ENCODE assay signal across 8 mouse cellular contexts in genomic region chr8:12561403-12561960, GRCm38 (mm10). TPM values are rescaled to one million over a fixed set of nuclear protein-coding genes. Genes with fewer than 3 reads are reported as not detected.
A peak's percentile ranks its signal among the peaks of the same experiment; 100 is the strongest.
DNase-seq lines count a peak whose midpoint lies in the region; TF ChIP-seq lines count a peak whose summit lies in the region.
"Had no signal": no experiment of that assay in that cellular context is flagged by ENCODE, and none has a peak within 500 bp of the region (broad histone marks: within the 10 kb centered on the region; RNA-seq: fewer than 3 reads in every experiment).

No protein-coding gene starts in this region.

- H3K79me2 ChIP-seq in CH12.LX (replicated peaks; ENCODE audit: control insufficient read depth, extremely low read depth, insufficient read depth, poor library complexity, severe bottlenecking), result no peaks in the 10 kb centered on the region

- intact Hi-C loops in gastrocnemius, postnatal 14 days (cut with DNase I; ENCODE audit: low total_unique reads), result loop anchor here (5.0 kb wide), 2 partner anchors 564 to 604 kb away; no protein-coding TSS in a partner anchor

- no peaks in the 10 kb centered on the region for H3K9me3 ChIP-seq in CH12.LX (replicated peaks; ENCODE audit: low read length)

- no peak overlapping the region for H3K4me2 ChIP-seq in CH12.LX (ENCODE audit: insufficient read depth, low read depth, poor library complexity, severe bottlenecking)

- H3K9ac ChIP-seq in CH12.LX (ENCODE audit: insufficient read depth, low read depth), result no peak overlapping the region

- in situ Hi-C loops in CH12.LX (cut with MboI; ENCODE audit: low pct_ligation_motif_present, low pct_unique_long_range_greater_than_20kb, low sequenced_read_pairs), result loop anchor here (25.0 kb wide), 1 partner anchor 599 kb away; no protein-coding TSS in a partner anchor

- no peak for TF ChIP-seq POLR2A in CH12.LX (IDR thresholded peaks at IDR 0.05; ENCODE audit: low read depth, low read length)

- H3K27ac ChIP-seq in CH12.LX (ENCODE audit: insufficient read depth, low read depth), result no peak overlapping the region

- DNase-seq in CH12.LX (ENCODE audit: extremely low read depth), result peak; percentile 45
- peak; percentile 26 for DNase-seq in Muller cell, postnatal 12 days (ENCODE audit: inconsistent ontology term)
- DNase-seq in cerebellum, postnatal 10 days, result peak; percentile 83 to 84
- DNase-seq in gastrocnemius, postnatal 14 days, result peak; percentile 60
- peak; percentile 54 for DNase-seq in layer of hippocampus, adult 9-11 months
- peak; percentile 57 to 70 for DNase-seq in lung, postnatal 4 days
- DNase-seq in splenic B cell, adult 2 months (ENCODE audit: low read depth, low spot score), result peak; percentile 33

- no peak for TF ChIP-seq EP300 in CH12.LX (IDR thresholded peaks at IDR 0.05; ENCODE audit: low read length)

- peaks cover 78% of the 10 kb centered on the region for H3K27me3 ChIP-seq in CH12.LX (replicated peaks)
- H3K27me3 ChIP-seq in splenic B cell, adult 2 months (ENCODE audit: control insufficient read depth, insufficient read depth, low read length, poor library complexity, severe bottlenecking), result no peaks in the 10 kb centered on the region

- dilution Hi-C loops in CH12.LX (cut with MboI; ENCODE audit: extremely low pct_ligation_motif_present, extremely low pct_unique_long_range_greater_than_20kb, low sequenced_read_pairs), result no loop called here

- H3K4me1 ChIP-seq in CH12.LX (ENCODE audit: control insufficient read depth in 1 of 2, insufficient read depth in 2 of 2), result no peaks in the 10 kb centered on the region

- peak; percentile 44 for TF ChIP-seq RAD21 in CH12.LX (IDR thresholded peaks at IDR 0.05; ENCODE audit: low read depth, low read length)

- peak; percentile 35 to 73; a peak in 2 of 4 replicates for TF ChIP-seq CTCF in CH12.LX (conservative IDR thresholded peaks at IDR 0.05 in 1 of 2, IDR thresholded peaks at IDR 0.05 in 1 of 2; ENCODE audit: low read depth in 2 of 2, low read length in 2 of 2)

- H3K4me3 ChIP-seq in CH12.LX (replicated peaks in 1 of 3; ENCODE audit: low read depth in 2 of 3, low read length in 2 of 3, poor library complexity in 1 of 3), result no peak overlapping the region

- H3K36me3 ChIP-seq in CH12.LX (replicated peaks in 1 of 2; ENCODE audit: control insufficient read depth in 1 of 2, insufficient read depth in 1 of 2, low read length in 1 of 2), result no peaks in the 10 kb centered on the region
- H3K36me3 ChIP-seq in splenic B cell, adult 2 months (ENCODE audit: control insufficient read depth, insufficient read depth, low read length, poor library complexity, severe bottlenecking), result no peaks in the 10 kb centered on the region

TF ChIP-seq in CH12.LX, 34 proteins besides CTCF, POLR2A, EP300 and RAD21:
- TF ChIP-seq ZMIZ1 (IDR thresholded peaks at IDR 0.05; ENCODE audit: low read depth, low read length) (no peak), SMC3 (IDR thresholded peaks at IDR 0.05; ENCODE audit: low read depth, low read length) (peak; percentile 59)

RNA-seq across cellular contexts. Expression of gene Spaca7, which starts 11.3 kb away (rescaled TPM):
- total RNA-seq in CH12.LX (2012; rRNA removed) (not detected in 2 replicates), CH12.LX (2014; rRNA removed) (not detected in 2 replicates)
- polyA plus RNA-seq in CH12.LX (2012; ENCODE audit: insufficient read length, low read depth), result not detected in 2 replicates
- not detected for total RNA-seq in gastrocnemius, postnatal 14 days (2021)
- polyA plus RNA-seq: lung, embryonic 16.5 days had no signal

Comparison
In these comparisons a context has a peak if more than half of its experiments do, and no peak if none do; other contexts are left out.
1. DNase-seq: peak in every context shown above with its lines; median percentile 84 in cerebellum, postnatal 10 days; 64 in lung, postnatal 4 days; 60 in gastrocnemius, postnatal 14 days; 54 in layer of hippocampus, adult 9-11 months; 45 in CH12.LX; 33 in splenic B cell, adult 2 months; 26 in Muller cell, postnatal 12 days.